Mouse (Mus musculus): Measurements from ENCODE around the gene Rab31. TPM values are rescaled to one million over a fixed set of nuclear protein-coding genes. Genes with fewer than 3 reads are reported as not detected.
"Not testable (repeated sequence)": the region's sequence is repeated elsewhere in the genome, so short reads cannot be mapped to it uniquely, and the experiment has no call there.

Rab31 gene
- polyA plus RNA-seq, 1 experiment from 2014 or later = 73.3 TPM

GRCm38 (mm10) chr17:65648371-65649174 is 124.0 kb downstream of the Rab31 start:
- no peak overlapping the region for H3K9ac ChIP-seq
- H3K27me3 ChIP-seq (replicated peaks) = no peaks in the 10 kb centered on the region
- H3K36me3 ChIP-seq = peaks cover 6% of the 10 kb centered on the region; the same call in 1 of the 2 replicates
- H3K4me1 ChIP-seq = no peaks in the 10 kb centered on the region
- 87% methylated on average over 9 of the region's 9 CpGs for WGBS
- no peak overlapping the region for H3K4me3 ChIP-seq
- ATAC-seq (ENCODE audit: low FRiP score, low read depth) = no peak
- no peaks in the 10 kb centered on the region for H3K9me3 ChIP-seq
- H3K27ac ChIP-seq = no peak overlapping the region
- H3K4me2 ChIP-seq (replicated peaks) = no peak overlapping the region

- no peak overlapping the region for H3K4me2 ChIP-seq (replicated peaks)
- H3K36me3 ChIP-seq = peaks cover 6% of the 10 kb centered on the region; the same call in 1 of the 2 replicates
- H3K4me3 ChIP-seq = no peak overlapping the region
- no peak overlapping the region for H3K9ac ChIP-seq
- no peak for ATAC-seq (ENCODE audit: low FRiP score, low read depth)
- H3K27me3 ChIP-seq (replicated peaks) = no peaks in the 10 kb centered on the region
- peaks cover 4% of the 10 kb centered on the region; the same call in 1 of the 2 replicates for H3K4me1 ChIP-seq
- no peak overlapping the region for H3K27ac ChIP-seq
- no peaks in the 10 kb centered on the region for H3K9me3 ChIP-seq
- 58% methylated on average over 5 of the region's 5 CpGs for WGBS
Observed at GRCm38 (mm10) chr17:65647961-65648360, 124.6 kb downstream of the Rab31 start.

- H3K4me2 ChIP-seq (replicated peaks) = no peak overlapping the region
- no peaks in the 10 kb centered on the region for H3K9me3 ChIP-seq
- H3K36me3 ChIP-seq = 0 out of 2 replicates have a peak, but pooled peaks cover under 1% of the 10 kb centered on the region
- peaks cover 10% of the 10 kb centered on the region for H3K4me1 ChIP-seq
- ATAC-seq (ENCODE audit: low FRiP score, low read depth) = no peak
- WGBS = 83% methylated on average over 6 of the region's 6 CpGs
- H3K27me3 ChIP-seq (replicated peaks) = no peaks in the 10 kb centered on the region
- H3K27ac ChIP-seq = no peak overlapping the region
- H3K4me3 ChIP-seq = no peak overlapping the region
- H3K9ac ChIP-seq = no peak overlapping the region
Observed at GRCm38 (mm10) chr17:65647226-65647625, 125.3 kb downstream of the Rab31 start.

GRCm38 (mm10) chr17:65643579-65643978 is 129.0 kb downstream of the Rab31 start:
- no peaks in the 10 kb centered on the region for H3K9me3 ChIP-seq
- no peak for ATAC-seq (ENCODE audit: low FRiP score, low read depth)
- no peaks in the 10 kb centered on the region for H3K27me3 ChIP-seq (replicated peaks)
- no peak overlapping the region for H3K4me2 ChIP-seq (replicated peaks)
- peaks cover 11% of the 10 kb centered on the region for H3K4me1 ChIP-seq
- H3K27ac ChIP-seq = no peak overlapping the region
- WGBS = 88% methylated on average over 5 of the region's 5 CpGs
- H3K36me3 ChIP-seq = no peaks in the 10 kb centered on the region
- no peak overlapping the region for H3K9ac ChIP-seq
- H3K4me3 ChIP-seq = no peak overlapping the region

GRCm38 (mm10) chr17:65643051-65643521 is 129.5 kb downstream of the Rab31 start:
- Histone ChIP-seq H3K27ac (no peak overlapping the region), H3K27me3 (replicated peaks) (no peaks in the 10 kb centered on the region), H3K4me3 (no peak overlapping the region), H3K36me3 (no peaks in the 10 kb centered on the region), H3K9ac (no peak overlapping the region), H3K9me3 (no peaks in the 10 kb centered on the region), H3K4me2 (replicated peaks) (no peak overlapping the region), H3K4me1 (peaks cover 11% of the 10 kb centered on the region)
- no peak for ATAC-seq (ENCODE audit: low FRiP score, low read depth)
- WGBS = 54% methylated on average over 10 of the region's 10 CpGs

GRCm38 (mm10) chr17:65642578-65642991 is 130.0 kb downstream of the Rab31 start:
- 0 out of 2 replicates have a peak, but pooled peaks have one; percentile 41 for ATAC-seq (ENCODE audit: low FRiP score, low read depth)
- Histone ChIP-seq H3K36me3 (no peaks in the 10 kb centered on the region), H3K4me2 (replicated peaks) (no peak overlapping the region), H3K27ac (no peak overlapping the region), H3K9ac (no peak overlapping the region), H3K4me1 (peaks cover 11% of the 10 kb centered on the region), H3K27me3 (replicated peaks) (no peaks in the 10 kb centered on the region), H3K4me3 (no peak overlapping the region), H3K9me3 (no peaks in the 10 kb centered on the region)
- WGBS = 30% methylated on average over 5 of the region's 5 CpGs

GRCm38 (mm10) chr17:65641734-65642218 is 130.8 kb downstream of the Rab31 start, which contains the start of gene Txndc2:
Txndc2 (minus strand) TSS chr17:65642168.
- H3K27ac ChIP-seq = no peak within 1 kb of the TSS
- no peak within 1 kb of the TSS for H3K4me2 ChIP-seq (replicated peaks)
- no peaks in the 10 kb centered on the region for H3K9me3 ChIP-seq
- no peaks in the 10 kb centered on the region for H3K36me3 ChIP-seq
- H3K9ac ChIP-seq = no peak within 1 kb of the TSS
- H3K4me3 ChIP-seq = no peak within 1 kb of the TSS
- peaks cover 11% of the 10 kb centered on the region for H3K4me1 ChIP-seq
- no peak for ATAC-seq (ENCODE audit: low FRiP score, low read depth)
- no peaks in the 10 kb centered on the region for H3K27me3 ChIP-seq (replicated peaks)
- WGBS = 92% methylated on average over 11 of the region's 11 CpGs

GRCm38 (mm10) chr17:65639144-65639543 is 133.4 kb downstream of the Rab31 start:
- ATAC-seq (ENCODE audit: low FRiP score, low read depth) = no peak
- H3K9me3 ChIP-seq = no peaks in the 10 kb centered on the region
- no peak overlapping the region for H3K4me2 ChIP-seq (replicated peaks)
- peaks cover 11% of the 10 kb centered on the region for H3K4me1 ChIP-seq
- 80% methylated on average over 1 of the region's 1 CpGs for WGBS
- no peak overlapping the region for H3K27ac ChIP-seq
- no peak overlapping the region for H3K9ac ChIP-seq
- no peaks in the 10 kb centered on the region for H3K36me3 ChIP-seq
- no peaks in the 10 kb centered on the region for H3K27me3 ChIP-seq (replicated peaks)
- H3K4me3 ChIP-seq = no peak overlapping the region

- Histone ChIP-seq H3K9me3 (no peaks in the 10 kb centered on the region), H3K36me3 (no peaks in the 10 kb centered on the region), H3K4me1 (no peaks in the 10 kb centered on the region), H3K4me2 (replicated peaks) (no peak overlapping the region), H3K9ac (no peak overlapping the region), H3K27me3 (replicated peaks) (no peaks in the 10 kb centered on the region), H3K4me3 (no peak overlapping the region), H3K27ac (no peak overlapping the region)
- 72% methylated on average over 14 of the region's 14 CpGs for WGBS
- ATAC-seq (ENCODE audit: low FRiP score, low read depth) = no peak
Observed at GRCm38 (mm10) chr17:65635715-65636360, 136.7 kb downstream of the Rab31 start.

GRCm38 (mm10) chr17:65629943-65630342 is 142.6 kb downstream of the Rab31 start:
- WGBS = 81% methylated on average over 6 of the region's 6 CpGs
- no peak for ATAC-seq (ENCODE audit: low FRiP score, low read depth)
- no peaks in the 10 kb centered on the region for H3K4me1 ChIP-seq

GRCm38 (mm10) chr17:65628823-65629532 is 143.6 kb downstream of the Rab31 start:
- H3K4me1 ChIP-seq; H3K4me3 ChIP-seq; H3K4me2 ChIP-seq (replicated peaks); H3K9ac ChIP-seq; ATAC-seq (ENCODE audit: low FRiP score, low read depth); H3K27ac ChIP-seq; H3K9me3 ChIP-seq; H3K27me3 ChIP-seq (replicated peaks); H3K36me3 ChIP-seq: not testable (repeated sequence)
- WGBS = 84% methylated on average over 13 of the region's 13 CpGs

More at GRCm38 (mm10) chr17:65629943-65630342, 142.6 kb downstream of the Rab31 start:
- no peak overlapping the region for H3K4me2 ChIP-seq (replicated peaks)
- no peaks in the 10 kb centered on the region for H3K36me3 ChIP-seq
- no peaks in the 10 kb centered on the region for H3K27me3 ChIP-seq (replicated peaks)
- no peak overlapping the region for H3K9ac ChIP-seq
- H3K9me3 ChIP-seq = no peaks in the 10 kb centered on the region
- H3K4me3 ChIP-seq = no peak overlapping the region
- H3K27ac ChIP-seq = no peak overlapping the region

- Histone ChIP-seq H3K4me3 (no peak overlapping the region), H3K9ac (no peak overlapping the region), H3K36me3 (no peaks in the 10 kb centered on the region), H3K4me1 (no peaks in the 10 kb centered on the region), H3K4me2 (replicated peaks) (no peak overlapping the region), H3K9me3 (no peaks in the 10 kb centered on the region), H3K27ac (no peak overlapping the region), H3K27me3 (replicated peaks) (no peaks in the 10 kb centered on the region)
- 92% methylated on average over 6 of the region's 6 CpGs for WGBS
- ATAC-seq (ENCODE audit: low FRiP score, low read depth) = no peak
Observed at GRCm38 (mm10) chr17:65626301-65626700, 146.3 kb downstream of the Rab31 start.
